In the genomic region with DNA sequence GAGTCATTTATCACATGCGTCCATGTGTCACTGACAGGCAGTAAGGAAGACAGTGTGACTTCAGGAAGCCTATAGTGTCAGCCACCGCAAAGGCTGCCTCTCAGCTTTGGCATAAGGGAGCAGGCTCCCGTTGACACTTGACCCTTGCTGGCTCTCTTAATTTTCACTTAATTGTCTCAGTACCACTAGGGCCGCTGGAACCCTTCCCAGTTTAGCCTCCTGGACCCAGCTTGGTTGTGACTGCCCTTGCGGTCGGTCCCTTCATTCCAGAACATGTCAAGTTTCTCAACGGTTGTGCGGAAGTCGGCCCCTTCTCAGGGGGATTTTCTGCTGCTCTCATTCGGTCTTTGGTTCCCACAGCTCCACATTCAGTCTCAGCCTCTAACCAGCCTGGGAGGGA, we compare ENCODE assay signal across 15 mouse cellular contexts.
"Had no signal": no experiment of that assay in that cellular context is flagged by ENCODE, and none has a peak within 500 bp of the region (broad histone marks: within the 10 kb centered on the region; RNA-seq: fewer than 3 reads in every experiment).

No protein-coding gene starts in this region.

- H3K27ac ChIP-seq: liver, embryonic 15.5 days; lung, embryonic 15.5 days; macrophage; midbrain, embryonic 13.5 days; midbrain, embryonic 15.5 days; neural tube, embryonic 12.5 days; stomach, embryonic 15.5 days; stomach, postnatal 0 days had no signal

- H3K4me1 ChIP-seq: liver, embryonic 15.5 days; lung, embryonic 15.5 days; stomach, embryonic 15.5 days had no signal

- H3K4me3 ChIP-seq: liver, embryonic 15.5 days; lung, embryonic 15.5 days; megakaryocyte, embryonic 14.5 days; midbrain, embryonic 13.5 days; midbrain, embryonic 15.5 days; neural tube, embryonic 12.5 days; stomach, embryonic 15.5 days had no signal

- H3K4me2 ChIP-seq: liver, embryonic 15.5 days; lung, embryonic 15.5 days; midbrain, embryonic 11.5 days; midbrain, embryonic 13.5 days; midbrain, embryonic 15.5 days; neural tube, embryonic 12.5 days; stomach, embryonic 15.5 days had no signal

- H3K9me3 ChIP-seq: liver, embryonic 15.5 days; lung, embryonic 15.5 days; megakaryocyte, embryonic 14.5 days; midbrain, embryonic 13.5 days; midbrain, embryonic 15.5 days; neural tube, embryonic 12.5 days; stomach, embryonic 15.5 days had no signal

- H3K36me3 ChIP-seq: liver, embryonic 15.5 days; lung, embryonic 15.5 days; midbrain, embryonic 13.5 days; midbrain, embryonic 15.5 days; neural tube, embryonic 12.5 days; stomach, embryonic 15.5 days had no signal

- DNase-seq: liver, postnatal 0 days; right cerebral cortex, postnatal 14 days; thymus, adult 2 months; thymus, postnatal 25 days; thymus, postnatal 4 days had no signal

- H3K9ac ChIP-seq: liver, embryonic 15.5 days; liver, postnatal 0 days; lung, embryonic 15.5 days; midbrain, embryonic 13.5 days; midbrain, embryonic 15.5 days; neural tube, embryonic 12.5 days; stomach, embryonic 15.5 days had no signal

- H3K27me3 ChIP-seq: liver, embryonic 15.5 days; lung, embryonic 15.5 days; midbrain, embryonic 13.5 days; midbrain, embryonic 15.5 days; neural tube, embryonic 12.5 days; stomach, embryonic 15.5 days had no signal

- ATAC-seq: liver, postnatal 0 days; midbrain, embryonic 13.5 days; midbrain, embryonic 15.5 days had no signal
